Mouse (Mus musculus) thymus, adult 18-20 months (tissue): ENCODE measurements around the gene Oxld1.

Experiments
- DNase-seq, 2 experiments: peaks; one replicate each; pipeline ENCODE4 v3.0.0; 2022; ENCODE audit warnings: mixed read lengths in 2 of 2

The Oxld1 gene

DNA sequence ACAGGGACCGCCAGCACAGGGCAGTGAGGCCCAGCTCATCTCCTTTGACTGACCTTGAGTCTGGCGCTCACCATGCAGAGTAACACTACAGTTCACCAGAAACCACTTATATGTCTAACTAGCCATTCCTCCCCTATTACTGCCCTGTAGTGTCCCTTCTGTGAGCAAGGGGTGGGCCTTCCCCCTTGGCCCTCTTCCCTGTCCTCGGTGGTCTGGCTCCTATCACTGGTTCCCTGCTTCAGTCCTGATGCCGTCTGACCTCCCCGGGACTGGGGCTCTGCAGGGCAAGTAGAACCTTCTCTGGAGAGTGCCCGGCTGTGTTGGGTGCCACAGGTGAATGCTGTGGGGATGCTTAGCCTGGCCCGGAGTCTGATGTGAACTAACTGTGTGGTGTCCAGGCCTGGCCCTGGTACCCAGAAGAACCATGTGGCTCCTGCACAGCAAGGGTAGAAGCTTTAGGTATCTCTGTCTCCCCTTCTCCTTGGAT is 25.6 kb upstream of the Oxld1 start:
- no peak for DNase-seq

DNA sequence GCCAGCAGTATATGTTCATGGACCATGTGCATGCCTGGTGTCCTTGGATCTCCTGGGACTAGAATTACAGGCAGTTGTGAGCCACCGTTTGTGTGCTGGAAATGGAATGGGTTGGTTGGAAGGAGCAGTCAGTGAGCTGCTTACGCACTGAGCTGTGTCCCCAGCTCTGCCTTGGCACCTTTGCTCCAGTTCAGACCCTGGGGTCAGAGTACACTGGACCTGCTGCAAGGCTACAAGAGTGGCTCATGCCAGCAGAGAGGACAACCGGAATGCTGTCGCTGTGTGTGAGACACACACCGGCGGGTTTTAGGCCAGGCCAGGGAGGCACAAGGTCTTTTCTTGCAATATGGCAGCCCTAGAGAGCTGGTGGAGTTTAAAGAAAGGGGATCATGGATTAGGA is 14.2 kb upstream of the Oxld1 start:
- no peak for DNase-seq

DNA sequence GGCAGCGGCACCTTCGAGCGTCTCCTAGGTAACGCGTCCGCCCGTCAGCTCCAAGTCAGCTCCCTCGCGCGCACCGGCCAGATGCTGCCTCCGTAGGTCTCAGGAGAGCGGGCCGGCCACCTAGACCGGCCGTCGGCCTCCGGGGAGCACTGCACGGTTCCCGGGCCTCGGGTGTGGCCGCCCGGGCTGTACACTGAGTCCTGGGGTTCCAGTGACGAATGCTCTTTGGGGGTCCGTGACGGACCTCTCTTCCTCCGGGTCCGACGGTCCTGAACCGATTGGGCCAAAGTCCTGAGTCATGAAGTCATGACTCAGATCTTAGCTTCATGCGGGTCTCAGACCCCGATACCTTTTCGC is 9.8 kb upstream of the Oxld1 start:
- DNase-seq, result no peak

DNA sequence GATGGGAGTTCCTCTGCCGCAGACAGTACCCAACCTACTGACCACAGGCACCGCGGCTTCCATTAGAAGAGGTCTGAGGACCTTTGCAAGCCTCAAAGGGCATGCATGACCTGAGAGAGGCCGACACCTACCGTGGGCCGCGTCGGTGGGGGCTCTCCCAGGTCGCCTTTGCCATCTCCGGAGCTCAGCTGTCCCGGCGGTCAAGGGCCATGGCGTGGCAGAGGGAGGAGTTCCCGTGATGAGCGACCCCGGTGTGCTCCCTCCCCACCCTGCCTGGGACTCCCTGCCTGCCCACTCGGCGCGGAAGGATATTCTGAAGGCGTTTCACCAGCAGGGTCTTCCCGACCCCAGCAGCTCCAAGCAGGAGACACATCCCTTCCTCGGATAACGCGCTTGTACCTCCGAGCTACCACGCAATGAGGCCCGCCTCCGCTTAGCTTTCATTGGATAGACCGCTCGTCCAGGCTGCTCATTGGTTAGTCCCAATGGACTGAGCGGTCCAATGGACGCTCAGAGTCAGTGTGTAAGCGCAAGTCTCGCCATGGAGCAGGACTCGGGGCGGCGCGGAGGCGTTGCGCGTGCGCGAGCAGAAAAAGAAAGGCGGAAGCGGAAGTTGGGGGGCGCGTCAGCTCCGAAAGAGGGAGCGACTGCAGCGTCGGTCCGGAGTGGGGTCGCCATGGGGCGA is 9.3 kb upstream of the Oxld1 start, which contains the start of gene Arl16:
Arl16 (minus strand) TSS at position 557 of the 685 bp plus-strand sequence.
- DNase-seq, result peak; percentile 95 to 96

DNA sequence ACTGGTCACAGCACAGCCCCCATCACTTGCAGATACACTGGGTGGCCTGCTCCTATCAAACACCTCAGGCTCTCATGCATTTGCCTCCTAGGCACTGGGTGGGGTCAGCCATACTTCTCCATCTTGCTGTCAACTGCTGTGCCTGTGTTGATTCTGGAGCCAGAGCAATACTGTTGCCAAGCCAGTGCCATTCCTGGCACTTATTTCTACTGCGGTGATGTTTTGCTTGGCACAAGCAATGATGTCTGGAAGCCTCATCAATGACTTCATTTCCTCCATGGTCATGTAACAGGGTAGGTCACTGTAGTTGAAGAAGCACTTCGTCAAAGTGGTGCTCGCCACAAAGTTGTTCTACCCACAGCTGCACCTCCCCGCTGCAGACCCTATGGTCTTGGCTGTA is 7.7 kb upstream of the Oxld1 start:
- DNase-seq, result no peak

DNA sequence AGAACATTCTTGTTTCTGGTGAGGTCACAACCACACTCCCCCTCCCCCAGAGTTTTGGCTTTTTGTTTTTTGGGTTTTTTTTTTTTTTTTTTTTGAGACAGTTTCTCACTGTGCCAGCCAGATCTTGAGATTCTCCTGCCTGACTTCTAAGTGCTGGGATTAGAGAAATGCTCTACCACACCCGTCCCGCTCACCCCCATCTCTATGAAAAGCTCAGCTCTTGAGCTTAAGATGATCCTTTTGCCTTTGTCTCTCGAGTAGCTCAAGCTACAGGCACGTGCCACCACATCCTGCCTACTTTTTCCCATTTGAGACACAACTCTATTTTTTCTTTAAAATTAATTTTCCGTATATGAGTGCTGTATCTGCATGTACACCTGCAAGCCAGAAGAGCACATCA is 6.5 kb upstream of the Oxld1 start:
- no peak for DNase-seq

DNA sequence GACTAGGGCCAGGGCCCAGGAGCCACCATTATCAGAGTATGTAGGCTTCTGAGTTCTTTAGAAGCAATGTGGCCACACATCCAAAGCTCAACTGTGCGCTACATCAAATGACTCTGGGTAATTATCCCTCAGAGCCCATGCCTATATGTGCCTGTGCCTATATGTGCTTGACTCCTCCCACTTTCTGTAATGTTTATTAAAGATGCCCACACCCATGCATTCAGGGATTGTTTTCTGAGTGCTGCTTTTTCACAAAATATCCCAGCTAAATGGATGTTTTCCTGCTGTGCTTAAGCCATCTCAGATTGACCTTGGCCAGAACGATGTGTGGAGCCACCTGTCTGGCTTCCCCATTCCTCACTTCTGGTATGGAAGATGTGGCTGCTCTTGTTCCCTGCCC is 5.7 kb upstream of the Oxld1 start:
- DNase-seq, result no peak

DNA sequence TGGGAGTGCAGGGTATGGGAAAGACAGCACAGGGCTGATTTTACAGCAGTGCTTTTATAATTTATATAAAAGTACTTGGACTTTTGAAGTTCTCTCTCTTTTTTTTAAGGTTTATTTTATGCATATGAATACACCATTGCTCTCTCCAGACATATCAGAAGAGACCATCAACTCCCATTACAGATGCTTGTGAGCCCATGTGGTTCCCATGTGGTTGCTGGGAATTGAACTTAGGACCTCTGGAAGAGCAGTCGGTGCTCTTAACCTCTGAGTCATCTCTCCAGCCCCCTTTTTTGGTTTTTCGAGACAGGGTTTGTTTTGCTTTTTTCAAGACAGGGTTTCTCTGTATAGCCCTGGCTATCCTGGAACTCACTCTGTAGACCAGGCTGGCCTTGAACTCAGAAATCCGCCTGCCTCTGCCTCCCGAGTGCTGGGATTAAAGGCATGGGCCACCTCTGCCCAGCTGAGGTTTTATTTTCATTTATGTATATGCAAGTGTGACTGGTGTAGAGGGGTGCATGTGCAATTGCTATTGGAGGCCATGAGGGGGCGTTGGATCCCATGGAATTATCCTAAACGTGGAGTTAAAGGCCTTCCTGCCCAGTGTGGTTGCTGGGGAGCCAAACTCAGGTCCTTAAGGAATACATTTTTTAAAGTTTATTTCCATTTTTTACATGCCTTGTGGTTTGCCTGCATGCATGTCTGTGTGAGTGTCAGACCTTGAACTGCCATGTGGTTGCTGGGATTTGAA is 1.2 kb upstream of the Oxld1 start:
- no peak for DNase-seq

DNA sequence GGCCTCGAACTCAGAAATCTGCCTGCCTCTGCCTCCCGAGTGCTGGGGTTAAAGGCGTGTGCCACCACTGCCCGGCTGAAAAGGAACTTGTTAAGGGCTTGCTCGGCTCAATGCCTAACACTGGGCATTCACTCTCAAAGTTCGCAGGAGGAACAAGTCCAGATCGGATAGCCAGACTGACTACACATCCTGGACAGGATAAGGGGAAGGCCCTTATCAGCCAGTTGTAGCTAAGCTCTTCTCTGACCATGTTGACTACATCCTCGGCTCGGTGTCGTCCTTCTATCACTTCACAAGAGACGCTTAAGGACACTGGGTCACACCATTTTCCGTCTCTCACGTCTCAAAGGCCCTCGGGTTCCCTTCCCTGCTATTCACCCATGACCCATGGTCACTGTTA is 498 bp downstream of the Oxld1 start:
- DNase-seq, result no peak

DNA sequence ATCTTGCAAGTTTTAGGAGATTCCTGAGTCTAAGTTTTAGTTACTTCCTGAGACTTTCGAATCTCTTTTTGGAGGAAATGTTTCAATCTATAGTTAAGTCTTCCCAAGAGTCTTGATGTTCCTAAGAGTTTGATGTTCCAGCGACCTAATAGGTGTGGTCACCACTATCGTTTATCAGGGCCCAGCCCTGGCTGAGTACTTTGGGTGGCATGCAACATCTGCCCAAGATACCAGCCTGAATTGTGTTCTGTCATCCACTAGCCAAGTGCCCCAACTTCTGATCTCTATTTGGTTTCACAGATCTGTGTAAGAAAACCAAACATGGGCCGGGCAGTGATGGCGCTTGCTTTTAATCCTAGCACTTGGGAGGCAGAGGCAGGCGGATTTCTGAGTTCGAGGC is 2.5 kb downstream of the Oxld1 start:
- DNase-seq, result no peak

DNA sequence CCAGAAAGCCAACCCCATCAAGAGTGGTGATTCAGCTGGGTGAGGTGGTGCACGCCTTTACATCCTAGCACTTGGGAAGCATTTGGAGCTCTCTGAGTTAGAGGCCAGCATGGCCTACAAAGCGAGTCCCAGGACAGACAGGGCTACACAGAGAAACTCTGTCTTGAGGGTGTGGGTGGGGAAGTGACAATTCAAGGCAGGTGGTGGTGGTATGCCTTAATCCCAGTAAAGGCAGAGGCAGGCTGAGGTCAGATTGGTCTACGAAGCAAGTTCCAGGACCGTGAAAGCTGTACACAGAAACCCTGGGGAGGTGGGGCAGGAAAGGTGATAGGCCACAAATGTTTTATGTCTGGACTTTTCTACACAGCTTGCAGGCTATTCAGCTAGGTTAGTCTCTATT is 2.9 kb downstream of the Oxld1 start:
- DNase-seq, result no peak

DNA sequence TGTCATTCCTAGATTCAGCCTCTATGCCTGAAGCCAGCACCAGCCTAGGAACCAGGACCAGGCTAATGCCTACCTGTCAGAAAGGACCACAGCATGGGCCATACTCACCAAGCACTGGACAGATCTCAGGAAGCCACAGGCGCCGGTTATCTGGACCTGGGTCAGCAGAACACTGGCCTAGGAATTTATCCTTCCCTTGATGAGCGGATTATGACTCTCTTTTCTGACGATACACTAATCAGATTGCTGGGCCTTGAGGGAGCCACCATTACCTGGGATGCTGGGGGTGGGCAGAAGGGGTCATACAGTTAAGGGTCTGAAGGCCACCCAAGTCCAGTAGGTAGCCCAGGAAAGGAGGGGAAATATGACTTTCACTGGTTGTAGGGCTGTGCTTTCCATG is 4.6 kb downstream of the Oxld1 start, which contains the start of gene Pde6g:
Pde6g (minus strand) TSS at position 195 of the 400 bp plus-strand sequence.
- DNase-seq, result no peak

DNA sequence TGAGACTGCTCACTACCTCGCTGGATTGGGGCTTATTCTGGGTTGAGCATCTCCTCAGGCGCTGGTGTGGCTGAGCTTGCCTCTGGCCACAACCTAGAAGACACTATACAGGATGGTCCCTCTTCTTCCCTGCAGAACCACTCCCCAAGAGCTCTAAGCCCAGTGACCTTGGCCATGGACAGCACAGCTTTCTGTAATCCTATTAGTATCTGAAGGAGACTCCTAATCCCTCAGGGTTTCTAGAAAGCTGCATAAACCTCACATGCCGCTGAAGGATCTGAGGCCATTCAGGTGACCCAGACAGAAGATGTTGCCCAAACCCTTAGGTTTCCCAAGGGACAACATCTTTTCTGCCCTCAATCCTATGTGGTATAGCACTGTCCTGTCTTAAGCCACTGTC is 5.6 kb downstream of the Oxld1 start:
- no peak for DNase-seq

DNA sequence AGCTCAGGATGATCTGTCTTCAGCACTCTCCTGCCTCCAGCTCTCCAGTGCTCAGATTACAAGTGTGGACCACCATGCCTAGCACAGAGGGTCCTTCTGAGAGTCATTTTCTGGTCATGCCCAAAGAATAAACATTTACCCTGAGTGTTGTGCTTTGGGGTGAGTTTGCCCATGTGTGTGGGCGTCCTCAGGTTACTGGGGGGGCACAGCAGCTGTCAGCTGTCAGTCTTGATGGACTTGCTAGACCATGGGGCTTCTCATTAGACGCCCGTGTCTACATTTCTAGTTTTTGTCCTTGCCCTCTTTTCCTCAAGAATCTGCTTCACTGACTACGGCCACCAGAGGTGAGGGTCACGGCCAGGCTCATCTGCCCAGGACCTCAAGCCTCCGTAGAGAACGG is 10.7 kb downstream of the Oxld1 start:
- no peak for DNase-seq

DNA sequence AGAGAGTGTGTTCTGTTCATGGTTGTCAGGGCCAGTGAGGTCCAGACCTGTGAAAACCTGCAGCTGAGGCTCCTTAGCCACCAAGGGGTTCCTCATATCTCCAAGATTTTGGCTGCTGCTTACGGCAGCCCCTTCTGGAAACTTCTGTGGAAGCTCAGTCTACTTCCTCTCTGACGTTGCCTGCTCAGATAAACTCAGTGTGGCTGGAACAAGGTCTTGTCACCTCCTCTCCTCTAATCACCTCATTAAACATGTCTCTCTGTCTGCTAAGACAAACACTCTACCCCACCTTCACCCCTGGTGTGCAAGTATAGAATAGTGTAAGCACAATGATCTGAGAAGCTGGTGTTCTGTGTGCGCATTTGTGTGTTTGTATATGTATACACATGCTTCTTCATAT is 12.4 kb downstream of the Oxld1 start:
- no peak for DNase-seq

DNA sequence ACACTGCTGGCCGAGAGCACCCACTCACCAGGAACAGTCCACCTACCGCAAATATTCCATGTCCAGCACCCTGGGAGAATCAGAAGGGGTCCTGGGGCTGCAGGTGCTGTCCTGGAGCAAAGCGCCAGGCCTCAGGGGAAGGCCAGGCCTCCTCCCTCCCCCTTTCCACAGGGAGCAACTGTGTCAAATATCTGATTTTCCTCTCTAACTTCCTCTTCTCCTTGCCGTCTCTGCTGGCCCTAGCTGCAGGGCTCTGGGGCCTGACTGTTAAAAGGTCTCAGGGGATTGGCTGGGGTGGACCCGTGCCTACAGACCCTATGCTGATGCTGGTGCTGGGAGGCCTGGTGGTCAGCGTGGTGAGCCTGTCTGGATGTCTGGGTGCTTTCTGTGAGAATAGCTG is 13.8 kb downstream of the Oxld1 start:
- no peak for DNase-seq

DNA sequence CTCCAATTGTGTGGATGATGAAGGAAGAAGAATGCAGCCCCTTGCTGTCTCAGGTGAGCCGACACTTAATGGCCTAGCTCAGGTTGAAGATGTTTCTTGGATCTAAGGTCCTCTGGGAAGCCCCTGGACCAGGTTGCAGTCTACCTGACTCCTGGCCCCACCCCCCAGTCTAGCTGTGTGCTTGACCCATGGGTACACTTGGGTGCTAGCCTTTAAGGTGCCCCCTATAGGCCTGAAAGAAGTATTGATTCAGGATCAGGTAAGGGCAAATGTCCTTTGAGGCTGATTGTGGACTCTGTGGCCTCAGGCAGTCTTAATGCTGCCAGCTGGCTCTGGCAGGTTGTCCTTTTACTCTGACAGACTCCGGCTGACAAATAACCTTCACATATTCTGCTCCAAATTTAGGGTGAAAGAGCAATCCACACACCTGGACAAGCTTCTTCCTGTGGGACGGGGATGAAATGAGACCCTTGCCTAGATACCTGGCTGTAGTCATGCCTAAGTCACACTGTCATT is 15.0 kb downstream of the Oxld1 start:
- no peak for DNase-seq

DNA sequence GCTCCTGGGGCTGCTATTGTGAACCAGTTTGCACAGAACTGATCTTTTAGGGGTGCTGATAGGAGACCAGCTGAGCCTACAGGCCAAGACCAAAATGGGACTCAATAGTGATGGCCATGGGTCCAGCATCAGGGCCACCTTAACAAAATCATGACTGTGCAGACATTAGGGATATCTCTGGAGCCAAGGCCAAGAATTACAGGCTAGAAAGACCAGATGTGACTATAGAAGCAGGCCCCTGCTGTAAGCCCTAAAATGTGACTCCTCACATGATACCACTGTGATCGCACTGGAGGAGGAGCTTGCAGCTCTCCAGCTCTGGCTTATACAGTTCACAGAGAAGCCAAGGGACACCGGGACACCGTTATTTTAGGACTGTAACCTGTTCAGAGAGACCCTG is 15.5 kb downstream of the Oxld1 start, which contains the start of gene Tspan10:
Tspan10 (plus strand) TSS at position 301 of the 400 bp plus-strand sequence.
- DNase-seq, result no peak

DNA sequence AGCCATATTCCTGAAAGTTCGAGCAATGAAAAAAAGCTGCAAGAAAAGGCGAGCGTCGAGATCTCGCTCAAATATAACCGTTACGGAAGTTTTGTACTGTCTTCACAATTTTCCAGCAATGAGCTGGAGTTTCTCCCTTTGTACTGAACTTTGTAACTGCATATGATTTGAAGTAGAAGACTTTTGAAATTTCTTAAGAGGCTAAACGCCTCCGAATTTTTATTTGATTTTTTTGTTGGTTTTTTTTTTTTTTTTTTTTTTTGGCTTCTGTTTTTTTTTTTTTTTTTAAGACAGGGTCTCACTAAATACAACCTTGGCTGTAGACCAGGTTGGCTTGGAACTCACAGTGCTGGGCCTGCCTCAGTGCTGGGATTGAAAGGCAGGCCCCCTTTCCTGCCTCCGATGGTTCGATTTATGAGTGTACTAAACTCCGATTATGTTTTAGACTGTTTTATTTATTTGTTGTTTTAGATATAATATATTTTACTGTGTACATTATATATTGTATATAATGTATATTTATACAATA is 19.9 kb downstream of the Oxld1 start:
- no peak for DNase-seq

DNA sequence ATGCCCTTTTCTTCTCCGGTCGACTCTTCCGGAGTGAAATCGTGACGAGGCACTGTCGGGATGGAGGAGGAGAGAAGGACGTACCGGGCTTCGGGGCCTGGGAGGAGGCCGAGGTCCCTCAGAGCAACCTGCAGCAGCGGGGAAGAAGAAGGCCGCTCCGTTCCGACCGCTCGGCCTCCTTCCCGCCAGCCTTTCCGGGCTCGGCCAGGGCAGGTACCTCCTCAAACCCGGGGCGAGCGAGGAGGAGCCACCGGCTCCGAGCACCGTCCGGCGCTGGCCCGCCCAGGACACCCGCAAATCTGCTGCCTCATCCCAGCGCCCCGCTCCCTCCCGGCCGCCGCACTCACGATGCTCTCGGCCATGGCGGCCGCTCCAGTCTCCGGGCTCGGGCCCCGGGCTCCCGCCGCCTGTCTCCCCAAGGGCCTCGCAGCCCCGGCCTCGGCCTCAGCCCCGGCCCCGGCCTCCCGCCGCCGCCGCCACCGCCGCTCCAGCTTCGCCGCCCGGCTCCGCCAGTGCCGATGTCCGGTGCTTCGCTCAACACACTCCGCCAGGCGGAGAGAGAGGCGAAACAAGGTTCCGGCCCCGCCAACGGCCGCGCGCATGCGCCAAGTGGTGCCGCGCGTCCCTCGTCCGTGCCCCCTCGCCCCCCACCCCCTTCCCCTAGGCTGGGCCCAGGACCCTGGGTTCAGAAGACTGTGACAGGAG is 20.6 kb downstream of the Oxld1 start, which contains the start of gene Nploc4:
Nploc4 (minus strand) TSS at position 557 of the 705 bp plus-strand sequence.
- DNase-seq, result peak; percentile 78 to 80

DNA sequence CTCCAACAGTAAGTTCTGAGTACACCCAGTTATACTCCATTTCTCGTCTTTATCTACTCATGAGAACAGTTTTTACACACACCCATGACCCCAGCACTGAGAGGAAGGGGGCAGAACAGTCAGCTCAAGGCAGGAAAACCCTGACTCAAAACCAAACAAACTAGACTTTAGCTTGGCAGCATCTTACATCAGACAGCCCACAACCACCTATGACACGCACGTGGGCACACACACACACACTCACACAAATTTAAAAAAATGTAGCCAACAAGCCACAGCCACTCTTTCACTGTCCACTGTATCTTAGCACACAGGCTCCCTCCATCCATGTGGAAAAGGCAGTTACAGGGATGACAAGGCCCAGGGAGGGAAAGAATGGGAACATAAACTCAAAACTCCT is 31.1 kb downstream of the Oxld1 start:
- no peak for DNase-seq

DNA sequence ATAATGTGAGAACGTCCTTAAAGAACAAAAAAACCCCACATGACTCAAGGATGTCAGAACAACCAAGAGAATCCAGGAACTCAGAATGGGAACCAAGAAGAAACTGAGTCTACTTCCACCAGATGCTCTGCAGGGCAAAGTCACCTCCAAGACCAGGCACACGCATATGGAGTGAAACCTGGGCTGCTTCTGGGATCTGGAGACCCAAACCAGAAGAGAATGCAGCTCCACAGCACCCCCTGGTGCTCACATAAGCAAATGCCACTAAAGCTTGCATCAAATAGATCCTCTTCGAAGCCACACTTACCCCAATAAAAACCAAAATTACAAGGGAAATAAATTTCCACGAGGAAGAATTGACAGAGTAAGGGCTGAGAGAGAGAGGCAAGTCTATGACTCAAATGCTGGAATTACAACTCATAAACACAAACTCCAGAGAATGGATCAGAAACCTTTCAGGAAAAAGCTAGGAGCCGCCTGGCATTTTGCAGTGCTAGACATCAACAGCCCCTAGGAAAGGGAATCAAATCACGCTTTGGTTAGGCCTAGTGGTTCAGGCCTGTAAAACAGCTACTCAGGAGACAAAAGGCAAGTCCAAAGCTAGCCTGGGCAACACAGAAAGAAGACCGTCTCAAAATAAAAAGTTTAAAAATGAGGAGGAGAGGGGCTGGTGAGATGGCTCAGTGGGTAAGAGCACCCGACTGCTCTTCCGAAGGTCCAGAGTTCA is 34.1 kb downstream of the Oxld1 start:
- DNase-seq, result peak in 1 of 2 experiments; percentile 10
